12 mouse cellular contexts compared by ENCODE assay signal in genomic region chr11:32538846-32539245, GRCm38 (mm10). TPM values are rescaled to one million over a fixed set of nuclear protein-coding genes. Genes with fewer than 3 reads are reported as not detected.
DNase-seq lines count a peak whose midpoint lies in the region; ATAC-seq and TF ChIP-seq lines count a peak whose summit lies in the region.
"Had no signal": no experiment of that assay in that cellular context is flagged by ENCODE, and none has a peak within 500 bp of the region (broad histone marks: within the 10 kb centered on the region; RNA-seq: fewer than 3 reads in every experiment).

No protein-coding gene starts in this region.

- TF ChIP-seq CTCF in testis, adult 2 months (IDR thresholded peaks at IDR 0.05; ENCODE audit: control insufficient read depth, insufficient read depth, insufficient replicate concordance, low read depth, low read length) = no peak

- H3K9me3 ChIP-seq in heart, embryonic 16.5 days (replicated peaks; ENCODE audit: control insufficient read depth, low read length) = no peaks in the 10 kb centered on the region
- H3K9me3 ChIP-seq in liver, embryonic 12.5 days (replicated peaks) = no peaks in the 10 kb centered on the region
- H3K9me3 ChIP-seq: G1E had no signal

- H3K4me3 ChIP-seq in heart, embryonic 16.5 days (ENCODE audit: low read length) = no peak overlapping the region
- no peak overlapping the region for H3K4me3 ChIP-seq in testis, adult 2 months (ENCODE audit: control insufficient read depth, low read depth, low read length)
- H3K4me3 ChIP-seq in liver, embryonic 12.5 days = no peak overlapping the region

- H3K4me1 ChIP-seq in heart, embryonic 16.5 days (ENCODE audit: control insufficient read depth, insufficient read depth, low read length) = peaks cover 22% of the 10 kb centered on the region
- peaks cover 11% of the 10 kb centered on the region for H3K4me1 ChIP-seq in testis, adult 2 months (ENCODE audit: control insufficient read depth, insufficient read depth, low read length)
- H3K4me1 ChIP-seq in liver, embryonic 12.5 days = peaks cover 99% of the 10 kb centered on the region

- DNase-seq in heart, adult 18-20 months = no peak
- no peak for DNase-seq in testis, postnatal 10 days (ENCODE audit: low spot score)
- DNase-seq in right cerebral cortex, postnatal 14 days = no peak
- no peak for DNase-seq in frontal cortex, postnatal 25 days (ENCODE audit: low spot score in 2 of 2)
- DNase-seq: adrenal gland, adult 8-10 months; cerebellum, adult 9-10 months had no signal

- H3K9ac ChIP-seq in heart, embryonic 16.5 days (ENCODE audit: low read length) = no peak overlapping the region
- H3K9ac ChIP-seq in liver, embryonic 12.5 days = peak overlapping the region; percentile 14; the same call in 1 of the 2 replicates
- H3K9ac ChIP-seq: hindbrain, embryonic 14.5 days had no signal

- TF ChIP-seq POLR2A in testis, adult 2 months (IDR thresholded peaks at IDR 0.05; ENCODE audit: control insufficient read depth, low read depth, low read length) = no peak

- 80% methylated on average over 4 of the region's 4 CpGs for WGBS in heart, embryonic 16.5 days
- 46% methylated on average over 4 of the region's 4 CpGs for WGBS in liver, embryonic 12.5 days (ENCODE audit: insufficient replicate concordance)

- H3K27me3 ChIP-seq in heart, embryonic 16.5 days (ENCODE audit: control insufficient read depth, insufficient read depth, low read length) = no peaks in the 10 kb centered on the region; the same call in 1 of the 2 replicates
- no peaks in the 10 kb centered on the region for H3K27me3 ChIP-seq in testis, adult 2 months (ENCODE audit: control insufficient read depth, insufficient read depth, low read length)
- no peaks in the 10 kb centered on the region for H3K27me3 ChIP-seq in liver, embryonic 12.5 days (replicated peaks)

- H3K4me2 ChIP-seq in heart, embryonic 16.5 days (ENCODE audit: low read depth, low read length) = peak overlapping the region; percentile 6; the same call in 1 of the 2 replicates
- peak overlapping the region; percentile 25 for H3K4me2 ChIP-seq in liver, embryonic 12.5 days
- H3K4me2 ChIP-seq: hindbrain, embryonic 14.5 days had no signal

- H3K36me3 ChIP-seq in heart, embryonic 16.5 days (ENCODE audit: control insufficient read depth, insufficient read depth) = no peaks in the 10 kb centered on the region
- H3K36me3 ChIP-seq in testis, adult 2 months (ENCODE audit: control insufficient read depth, insufficient read depth, low read length) = no peaks in the 10 kb centered on the region
- peaks cover 5% of the 10 kb centered on the region; the same call in 1 of the 2 replicates for H3K36me3 ChIP-seq in liver, embryonic 12.5 days

- ATAC-seq in heart, embryonic 16.5 days (replicated peaks; ENCODE audit: extremely low read depth, insufficient read depth, low FRiP score) = no peak
- peak; percentile 19; the same call in 1 of the 2 replicates for ATAC-seq in liver, embryonic 12.5 days
- ATAC-seq: midbrain, embryonic 16.5 days had no signal

- H3K27ac ChIP-seq in heart, embryonic 16.5 days (ENCODE audit: low read length) = peak overlapping the region; percentile 68
- H3K27ac ChIP-seq in testis, adult 2 months (ENCODE audit: control insufficient read depth, insufficient read depth, low read depth, low read length) = peak overlapping the region; percentile 58
- H3K27ac ChIP-seq in liver, embryonic 12.5 days = peak overlapping the region; percentile 98
- H3K27ac ChIP-seq: hindbrain, embryonic 14.5 days had no signal

RNA-seq across cellular contexts. Expression of gene Stk10, which starts 5.7 kb away (rescaled TPM):
- polyA plus RNA-seq in heart, embryonic 16.5 days (2015; fragmentation: Nextera tagmentation; extraction: Ambion mirVana) = 4.1 and 5.5 TPM in 2 replicates
- 10 to 100 TPM in 1 of 2 experiments, 1 to 10 TPM in 1; 8.2 to 11.6 TPM for total RNA-seq in heart, adult 18-20 months (2021)
- polyA plus RNA-seq in testis, adult 2 months (2012; rRNA removed) = 36.7 and 38.3 TPM in 2 replicates
- 5.7 and 6.0 TPM in 2 replicates for polyA plus RNA-seq in liver, embryonic 12.5 days (2016; fragmentation: Nextera tagmentation; extraction: Ambion mirVana)

RNA-seq across cellular contexts. Expression of gene Efcab9, which starts 7.0 kb away (rescaled TPM):
- 0.40 and 0.56 TPM in 2 replicates for polyA plus RNA-seq in heart, embryonic 16.5 days (2015; fragmentation: Nextera tagmentation; extraction: Ambion mirVana)
- under 1 TPM in 1 of 2 experiments, not detected in 1; 0.46 TPM for total RNA-seq in heart, adult 18-20 months (2021)
- polyA plus RNA-seq in testis, adult 2 months (2012; rRNA removed) = 180 and 217 TPM in 2 replicates
- polyA plus RNA-seq in liver, embryonic 12.5 days (2016; fragmentation: Nextera tagmentation; extraction: Ambion mirVana) = 0.28 and 0.56 TPM in 2 replicates
- polyA plus RNA-seq: G1E; hindbrain, embryonic 14.5 days; midbrain, embryonic 16.5 days had no signal

Comparison
In these comparisons a context has a peak if more than half of its experiments do, and no peak if none do; other contexts are left out.
1. RNA of gene Efcab9, which starts 7.0 kb away (polyA plus RNA-seq): 180 to 217 TPM in testis, adult 2 months; 0.40 to 0.56 TPM in heart, embryonic 16.5 days and 0.28 to 0.56 TPM in liver, embryonic 12.5 days; every median in the first group is over 100 times any median in the second.
2. Peak in every context shown above with its lines, with median percentiles within 50 percentile points of each other: H3K27ac ChIP-seq.